Comparison of ENCODE assay signal across 8 mouse cellular contexts in the genomic region with DNA sequence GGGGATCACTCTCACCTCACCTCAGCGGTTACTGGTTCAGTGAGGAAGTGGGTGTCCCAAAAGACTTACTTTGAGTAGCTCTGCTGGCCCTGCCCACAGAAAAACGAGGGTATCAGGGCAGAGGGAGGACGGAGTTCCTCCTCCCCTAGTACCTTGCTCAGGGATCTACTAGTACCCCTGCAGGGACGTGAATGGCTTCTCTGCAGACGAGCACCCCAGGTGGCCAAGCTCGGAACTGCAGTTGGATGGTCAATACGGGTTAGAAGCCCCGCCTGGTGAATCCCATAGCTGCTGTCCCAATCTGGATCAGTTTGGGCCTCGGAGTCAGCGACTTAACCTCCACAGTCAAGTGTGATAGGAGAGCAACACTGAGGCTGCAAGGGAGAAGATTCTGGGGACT. TPM values are rescaled to one million over a fixed set of nuclear protein-coding genes. Genes with fewer than 3 reads are reported as not detected.
DNase-seq lines count a peak whose midpoint lies in the region; ATAC-seq and TF ChIP-seq lines count a peak whose summit lies in the region.

No protein-coding gene starts in this region.

- peaks cover 9% of the 10 kb centered on the region for H3K4me1 ChIP-seq in hindbrain, embryonic 16.5 days (ENCODE audit: control insufficient read depth, insufficient read depth, low read depth, low read length)

- peak; percentile 92 for TF ChIP-seq CTCF in gastrocnemius, adult 2 months (IDR thresholded peaks at IDR 0.05)

- peak overlapping the region; percentile 48; the same call in 1 of the 2 replicates for H3K9ac ChIP-seq in hindbrain, embryonic 16.5 days (ENCODE audit: low read depth, low read length)

- no peak overlapping the region for H3K4me3 ChIP-seq in gastrocnemius, adult 2 months
- no peak overlapping the region for H3K4me3 ChIP-seq in hindbrain, embryonic 16.5 days (ENCODE audit: low read length)

- no peaks in the 10 kb centered on the region for H3K36me3 ChIP-seq in hindbrain, embryonic 16.5 days (ENCODE audit: control insufficient read depth, insufficient read depth, low read length)

- peak; percentile 81 for DNase-seq in T-cell, adult 2 months (ENCODE audit: low spot score)
- peak; percentile 92 to 94 for DNase-seq in cerebellum, postnatal 36 days
- peak; percentile 88 for DNase-seq in gastrocnemius, adult 2 months
- DNase-seq in layer of hippocampus, postnatal 36 days = peak; percentile 85 to 86
- peak; percentile 93 for DNase-seq in lung, postnatal 36 days
- peak; percentile 82 for DNase-seq in retina, postnatal 7 days (ENCODE audit: low read depth, low spot score)
- peak; percentile 64 to 93 for DNase-seq in urinary bladder, adult 18-20 months (ENCODE audit: low spot score in 2 of 2)

- no peak overlapping the region for H3K27ac ChIP-seq in gastrocnemius, adult 2 months
- H3K27ac ChIP-seq in hindbrain, embryonic 16.5 days (ENCODE audit: low read depth, low read length) = 0 out of 2 replicates have a peak overlapping the region, but pooled peaks have one; percentile 41

- H3K27me3 ChIP-seq in hindbrain, embryonic 16.5 days (replicated peaks; ENCODE audit: control insufficient read depth, insufficient read depth, low read length) = 0 out of 2 replicates have a peak, but pooled peaks cover 2% of the 10 kb centered on the region

- peak overlapping the region; percentile 49 for H3K4me2 ChIP-seq in hindbrain, embryonic 16.5 days (ENCODE audit: low read length)

- intact Hi-C loops in gastrocnemius, adult 2 months (cut with DNase I) = no loop called here

- no peak for ATAC-seq in hindbrain, embryonic 16.5 days

- no peaks in the 10 kb centered on the region for H3K9me3 ChIP-seq in hindbrain, embryonic 16.5 days (ENCODE audit: control insufficient read depth, low read length)

- WGBS in hindbrain, embryonic 16.5 days = 8% methylated on average over 10 of the region's 10 CpGs

RNA-seq across cellular contexts. Expression of a gene that starts 12.8 kb away (rescaled TPM):
- total RNA-seq in gastrocnemius, adult 2 months (2021) = 1 to 10 TPM in 1 of 2 experiments, under 1 TPM in 1; 0.82 to 1.7 TPM
- polyA plus RNA-seq in hindbrain, embryonic 16.5 days (2015; fragmentation: Nextera tagmentation; extraction: Ambion mirVana) = 11.7 and 15.7 TPM in 2 replicates
- total RNA-seq in layer of hippocampus, postnatal 36 days (2021) = 1 to 10 TPM; 6.8 to 7.9 TPM

RNA-seq across cellular contexts. Expression of a gene that starts 14.1 kb away (rescaled TPM):
- not detected for total RNA-seq in gastrocnemius, adult 2 months (2021)
- 10.8 and 17.7 TPM in 2 replicates for polyA plus RNA-seq in hindbrain, embryonic 16.5 days (2015; fragmentation: Nextera tagmentation; extraction: Ambion mirVana)
- 10 to 100 TPM; 88.0 to 91.7 TPM for total RNA-seq in layer of hippocampus, postnatal 36 days (2021)

RNA-seq across cellular contexts. Expression of a gene that starts 42.3 kb away (rescaled TPM):
- 10 to 100 TPM; 26.7 to 84.7 TPM for total RNA-seq in gastrocnemius, adult 2 months (2021)
- 679 and 766 TPM in 2 replicates for polyA plus RNA-seq in hindbrain, embryonic 16.5 days (2015; fragmentation: Nextera tagmentation; extraction: Ambion mirVana)
- total RNA-seq in layer of hippocampus, postnatal 36 days (2021) = 10 to 100 TPM; 79.6 to 85.8 TPM

Comparison
In these comparisons a context has a peak if more than half of its experiments do, and no peak if none do; other contexts are left out.
1. RNA of a gene that starts 14.1 kb away (total RNA-seq): 88.0 to 91.7 TPM in layer of hippocampus, postnatal 36 days; not detected in gastrocnemius, adult 2 months; every median in the first group is over 10 times any median in the second.
2. Peak in every context shown above with its lines, with median percentiles within 50 percentile points of each other: DNase-seq.